Mouse (Mus musculus) megakaryocyte, embryonic 14.5 days (primary cell): ENCODE data around the gene Retreg1.

Experiments used
- FLI1 ChIP-seq: IDR thresholded peaks from 2 replicates; pipeline ENCODE4 v1.6.1; 2012; ENCODE audit warnings: low read length, inconsistent platforms, mixed read lengths
- GATA1 ChIP-seq: IDR thresholded peaks from 3 replicates; pipeline ENCODE4 v1.6.1; 2012; ENCODE audit warnings: mixed read lengths, low read length, inconsistent platforms, borderline replicate concordance

GRCm38 (mm10) chr15:25960231-25960630 is 117.3 kb downstream of the Retreg1 start:
- TF ChIP-seq GATA1 (no peak), FLI1 (no peak)
